ENCODE assay signal across 8 mouse cellular contexts in the genomic region with DNA sequence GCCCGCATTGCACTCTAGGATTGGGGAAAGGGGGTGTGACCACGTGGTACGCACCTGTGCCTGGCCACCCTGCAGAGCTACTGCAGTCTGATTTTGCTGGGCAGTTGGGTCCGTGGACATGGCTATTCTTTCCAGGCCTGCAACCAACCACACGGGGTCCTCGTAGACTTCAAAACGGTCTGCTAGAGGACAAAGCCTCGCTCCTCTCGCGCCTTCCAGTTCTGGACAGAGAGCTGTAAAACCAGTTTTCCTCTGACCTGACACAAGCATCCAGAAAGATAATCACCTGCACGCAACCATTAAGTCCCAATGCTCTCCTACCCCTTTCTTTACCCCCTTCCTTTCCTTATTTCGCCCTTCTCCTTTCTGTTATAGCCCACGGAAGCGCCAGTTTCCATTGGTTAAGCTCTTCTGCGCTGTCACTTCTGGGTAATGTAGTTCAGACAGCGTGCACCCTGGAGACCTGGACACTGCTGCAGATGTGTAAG. TPM values are rescaled to one million over a fixed set of nuclear protein-coding genes. Genes with fewer than 3 reads are reported as not detected.
DNase-seq lines count a peak whose midpoint lies in the region; ATAC-seq and TF ChIP-seq lines count a peak whose summit lies in the region.

A gene (minus strand): TSS at position 377 of the 488 bp plus-strand sequence.

- H3K27ac ChIP-seq in embryonic facial prominence, embryonic 14.5 days (replicated peaks; ENCODE audit: low read depth, low read length): no peak within 1 kb of the TSS; the same call in 1 of the 2 replicates
- no peak within 1 kb of the TSS for H3K27ac ChIP-seq in heart, embryonic 13.5 days (replicated peaks)
- H3K27ac ChIP-seq in kidney, postnatal 0 days: no peak within 1 kb of the TSS
- peak within 1 kb of the TSS; percentile 77 for H3K27ac ChIP-seq in midbrain, postnatal 0 days (ENCODE audit: low read depth, low read length)
- H3K27ac ChIP-seq in stomach, embryonic 15.5 days: no peak within 1 kb of the TSS

- H3K4me1 ChIP-seq in embryonic facial prominence, embryonic 14.5 days (ENCODE audit: control insufficient read depth, insufficient read depth, low read length): no peaks in the 10 kb centered on the region
- no peaks in the 10 kb centered on the region for H3K4me1 ChIP-seq in heart, embryonic 13.5 days
- H3K4me1 ChIP-seq in kidney, postnatal 0 days (replicated peaks; ENCODE audit: insufficient read depth, low read length): no peaks in the 10 kb centered on the region
- peaks cover 5% of the 10 kb centered on the region; the same call in 1 of the 2 replicates for H3K4me1 ChIP-seq in midbrain, postnatal 0 days (ENCODE audit: insufficient read depth, low read length)
- H3K4me1 ChIP-seq in stomach, embryonic 15.5 days: no peaks in the 10 kb centered on the region

- peak; percentile 98 for ATAC-seq in embryonic facial prominence, embryonic 14.5 days (ENCODE audit: low read depth)
- peak; percentile 80; the same call in 1 of the 2 replicates for ATAC-seq in heart, embryonic 13.5 days (ENCODE audit: extremely low read depth, insufficient number of reproducible peaks, low FRiP score, low TSS enrichment)
- ATAC-seq in kidney, postnatal 0 days (replicated peaks; ENCODE audit: low FRiP score, low read depth): peak; percentile 95
- peak; percentile 96 for ATAC-seq in midbrain, postnatal 0 days (ENCODE audit: low FRiP score)
- ATAC-seq in stomach, embryonic 15.5 days (ENCODE audit: insufficient read depth, low FRiP score, low read depth): peak; percentile 91

- H3K36me3 ChIP-seq in embryonic facial prominence, embryonic 14.5 days (ENCODE audit: control insufficient read depth, insufficient read depth, low read length): peaks cover 6% of the 10 kb centered on the region; the same call in 1 of the 2 replicates
- H3K36me3 ChIP-seq in heart, embryonic 13.5 days: peaks cover 2% of the 10 kb centered on the region; the same call in 1 of the 2 replicates
- 0 out of 2 replicates have a peak, but pooled peaks cover 4% of the 10 kb centered on the region for H3K36me3 ChIP-seq in kidney, postnatal 0 days (ENCODE audit: insufficient read depth, low read length)
- H3K36me3 ChIP-seq in midbrain, postnatal 0 days (ENCODE audit: insufficient read depth, low read length): peaks cover 18% of the 10 kb centered on the region
- H3K36me3 ChIP-seq in stomach, embryonic 15.5 days: no peaks in the 10 kb centered on the region

- DNase-seq in A20 (ENCODE audit: low read depth, low spot score): peak; percentile 82
- DNase-seq in adrenal gland, postnatal 36 days: peak; percentile 59 to 68
- peak; percentile 82 for DNase-seq in embryonic facial prominence, embryonic 14.5 days (ENCODE audit: low spot score)
- DNase-seq in kidney, postnatal 0 days (ENCODE audit: low spot score): peak; percentile 75
- peak; percentile 27 for DNase-seq in liver
- peak; percentile 79 for DNase-seq in midbrain, postnatal 0 days (ENCODE audit: low spot score)

- no peaks in the 10 kb centered on the region for H3K27me3 ChIP-seq in embryonic facial prominence, embryonic 14.5 days (replicated peaks; ENCODE audit: control insufficient read depth, insufficient read depth, low read length)
- no peaks in the 10 kb centered on the region for H3K27me3 ChIP-seq in heart, embryonic 13.5 days (replicated peaks)
- no peaks in the 10 kb centered on the region for H3K27me3 ChIP-seq in kidney, postnatal 0 days (ENCODE audit: insufficient read depth, low read length)
- H3K27me3 ChIP-seq in midbrain, postnatal 0 days (ENCODE audit: insufficient read depth, low read length): no peaks in the 10 kb centered on the region
- no peaks in the 10 kb centered on the region for H3K27me3 ChIP-seq in stomach, embryonic 15.5 days (replicated peaks)

- peak within 1 kb of the TSS; percentile 68 for H3K9ac ChIP-seq in embryonic facial prominence, embryonic 14.5 days (ENCODE audit: low read depth, low read length)
- peak within 1 kb of the TSS; percentile 82 for H3K9ac ChIP-seq in heart, embryonic 13.5 days
- H3K9ac ChIP-seq in kidney, postnatal 0 days (ENCODE audit: low read depth, low read length): peak within 1 kb of the TSS; percentile 53; the same call in 1 of the 2 replicates
- peak within 1 kb of the TSS; percentile 62 for H3K9ac ChIP-seq in midbrain, postnatal 0 days (replicated peaks; ENCODE audit: low read length, poor library complexity, severe bottlenecking)
- H3K9ac ChIP-seq in stomach, embryonic 15.5 days: no peak within 1 kb of the TSS; the same call in 1 of the 2 replicates

- no peaks in the 10 kb centered on the region for H3K9me3 ChIP-seq in embryonic facial prominence, embryonic 14.5 days (ENCODE audit: control insufficient read depth, low read length)
- no peaks in the 10 kb centered on the region for H3K9me3 ChIP-seq in heart, embryonic 13.5 days
- H3K9me3 ChIP-seq in kidney, postnatal 0 days (replicated peaks; ENCODE audit: low read length): no peaks in the 10 kb centered on the region
- no peaks in the 10 kb centered on the region for H3K9me3 ChIP-seq in midbrain, postnatal 0 days (ENCODE audit: low read length)
- H3K9me3 ChIP-seq in stomach, embryonic 15.5 days: no peaks in the 10 kb centered on the region

- H3K4me3 ChIP-seq in embryonic facial prominence, embryonic 14.5 days (ENCODE audit: low read depth, low read length): peak within 1 kb of the TSS; percentile 55
- peak within 1 kb of the TSS; percentile 61 for H3K4me3 ChIP-seq in heart, embryonic 13.5 days
- H3K4me3 ChIP-seq in kidney, postnatal 0 days (replicated peaks; ENCODE audit: low read depth, low read length): peak within 1 kb of the TSS; percentile 47
- H3K4me3 ChIP-seq in midbrain, postnatal 0 days (ENCODE audit: low read depth, low read length): peak within 1 kb of the TSS; percentile 50
- H3K4me3 ChIP-seq in stomach, embryonic 15.5 days (replicated peaks): peak within 1 kb of the TSS; percentile 51

- 5% methylated on average over 16 of the region's 16 CpGs for WGBS in embryonic facial prominence, embryonic 14.5 days
- WGBS in heart, embryonic 13.5 days: 5% methylated on average over 16 of the region's 16 CpGs
- 5% methylated on average over 16 of the region's 16 CpGs for WGBS in kidney, postnatal 0 days
- 6% methylated on average over 16 of the region's 16 CpGs for WGBS in midbrain, postnatal 0 days
- 6% methylated on average over 16 of the region's 16 CpGs for WGBS in stomach, embryonic 15.5 days

- peak; percentile 68 for TF ChIP-seq CTCF in kidney, postnatal 0 days (IDR thresholded peaks at IDR 0.05; ENCODE audit: low read depth)
- peak; percentile 68 for TF ChIP-seq CTCF in midbrain, postnatal 0 days (IDR thresholded peaks at IDR 0.05)

- H3K4me2 ChIP-seq in embryonic facial prominence, embryonic 14.5 days (ENCODE audit: low read depth, low read length): peak within 1 kb of the TSS; percentile 55
- H3K4me2 ChIP-seq in heart, embryonic 13.5 days: peak within 1 kb of the TSS; percentile 67
- H3K4me2 ChIP-seq in kidney, postnatal 0 days (ENCODE audit: low read length): peak within 1 kb of the TSS; percentile 55
- peak within 1 kb of the TSS; percentile 63 for H3K4me2 ChIP-seq in midbrain, postnatal 0 days (ENCODE audit: low read depth, low read length, poor library complexity, severe bottlenecking)
- peak within 1 kb of the TSS; percentile 64 for H3K4me2 ChIP-seq in stomach, embryonic 15.5 days

RNA-seq across cellular contexts. Expression of the gene that starts here (rescaled TPM):
- total RNA-seq in adrenal gland, postnatal 36 days (2021): under 1 TPM; 0.36 to 0.63 TPM
- polyA plus RNA-seq in embryonic facial prominence, embryonic 14.5 days (2014; fragmentation: Nextera tagmentation; extraction: Ambion mirVana): 0.85 and 1.1 TPM in 2 replicates
- 0.68 and 0.83 TPM in 2 replicates for polyA plus RNA-seq in heart, embryonic 13.5 days (2015; fragmentation: Nextera tagmentation; extraction: Ambion mirVana)
- 1.1 TPM in 2 replicates for polyA plus RNA-seq in kidney, postnatal 0 days (2015; fragmentation: Nextera tagmentation; extraction: Ambion mirVana)
- total RNA-seq in midbrain, postnatal 0 days (2014; rRNA removed): 3.9 and 4.1 TPM in 2 replicates
- polyA plus RNA-seq in midbrain, postnatal 0 days (2015; fragmentation: Nextera tagmentation; extraction: Ambion mirVana): 5.2 TPM in 2 replicates
- 1.6 and 2.0 TPM in 2 replicates for polyA plus RNA-seq in stomach, embryonic 15.5 days (2015; fragmentation: Nextera tagmentation; extraction: Ambion mirVana)

Comparison
In these comparisons a context has a peak if more than half of its experiments do, and no peak if none do; other contexts are left out.
1. Peak in DNase-seq in adrenal gland, postnatal 36 days; RNA of the gene not detected or under 1 TPM.
2. Peak in ATAC-seq, H3K4me3 ChIP-seq, H3K9ac ChIP-seq and H3K4me2 ChIP-seq in heart, embryonic 13.5 days; RNA of the gene not detected or under 1 TPM.
3. DNase-seq: peak in every context shown above with its lines; median percentile 82 in A20; 82 in embryonic facial prominence, embryonic 14.5 days; 79 in midbrain, postnatal 0 days; 75 in kidney, postnatal 0 days; 64 in adrenal gland, postnatal 36 days; 27 in liver.